Mouse (Mus musculus) heart, adult 9 months (tissue): Measurements from ENCODE around the gene Frmd4b.

Experiments used
- DNase-seq, 2 experiments: peaks; one replicate each; pipeline ENCODE4 v3.0.0; 2022; ENCODE audit warnings: low spot score in 2 of 2

Frmd4b gene

GRCm38 (mm10) chr6:97580479-97581030 lies 36.8 kb downstream of the Frmd4b start:
- no peak for DNase-seq

- DNase-seq = no peak
These were observed 37.6 kb downstream of the Frmd4b start for GRCm38 (mm10) chr6:97579704-97580103.

GRCm38 (mm10) chr6:97578210-97578609 lies 39.1 kb downstream of the Frmd4b start:
- DNase-seq = no peak

GRCm38 (mm10) chr6:97577349-97577748 lies 40.0 kb downstream of the Frmd4b start:
- no peak for DNase-seq

GRCm38 (mm10) chr6:97576565-97577346 lies 40.6 kb downstream of the Frmd4b start:
- no peak for DNase-seq

GRCm38 (mm10) chr6:97576096-97576495 lies 41.2 kb downstream of the Frmd4b start:
- no peak for DNase-seq

- DNase-seq = no peak
These were observed 42.4 kb downstream of the Frmd4b start for GRCm38 (mm10) chr6:97574973-97575372.

- DNase-seq = no peak
These were observed 45.1 kb downstream of the Frmd4b start for GRCm38 (mm10) chr6:97572226-97572625.

- no peak for DNase-seq
These were observed 48.8 kb downstream of the Frmd4b start for GRCm38 (mm10) chr6:97568538-97568937.

- DNase-seq = no peak
These were observed 50.6 kb downstream of the Frmd4b start for GRCm38 (mm10) chr6:97566746-97567145.

GRCm38 (mm10) chr6:97557147-97557546 lies 60.2 kb downstream of the Frmd4b start:
- DNase-seq = no peak

GRCm38 (mm10) chr6:97555637-97556036 lies 61.7 kb downstream of the Frmd4b start:
- DNase-seq = no peak

- DNase-seq = no peak
These were observed 63.9 kb downstream of the Frmd4b start for GRCm38 (mm10) chr6:97553431-97553830.

GRCm38 (mm10) chr6:97552573-97552972 lies 64.8 kb downstream of the Frmd4b start:
- no peak for DNase-seq

GRCm38 (mm10) chr6:97551884-97552283 lies 65.5 kb downstream of the Frmd4b start:
- no peak for DNase-seq

- peak in 1 of 2 experiments; percentile 10 for DNase-seq
These were observed 66.2 kb downstream of the Frmd4b start for GRCm38 (mm10) chr6:97551161-97551560.

- DNase-seq = no peak
These were observed 76.9 kb downstream of the Frmd4b start for GRCm38 (mm10) chr6:97540458-97540857.

- no peak for DNase-seq
These were observed 81.4 kb downstream of the Frmd4b start for GRCm38 (mm10) chr6:97535763-97536445.

- no peak for DNase-seq
These were observed 86.3 kb downstream of the Frmd4b start for GRCm38 (mm10) chr6:97531043-97531442.

- DNase-seq = no peak
These were observed 88.2 kb downstream of the Frmd4b start for GRCm38 (mm10) chr6:97528961-97529680.

- DNase-seq = no peak
These were observed 91.2 kb downstream of the Frmd4b start for GRCm38 (mm10) chr6:97526092-97526491.

- DNase-seq = peak; percentile 50 to 68
These were observed 94.2 kb downstream of the Frmd4b start for GRCm38 (mm10) chr6:97523118-97523517.
